Mouse (Mus musculus): Measurements from ENCODE around the gene Pfkl.
"Not testable (repeated sequence)": the region's sequence is repeated elsewhere in the genome, so short reads cannot be mapped to it uniquely, and the experiment has no call there.

Pfkl gene

GRCm38 (mm10) chr10:77971191-77971590, 38.7 kb downstream of the Pfkl start:
- DNase-seq (ENCODE audit: low read depth): no peak

GRCm38 (mm10) chr10:77970481-77970880, 39.4 kb downstream of the Pfkl start, which contains the start of gene Trpm2:
Gene Trpm2, minus strand, starts transcription at chr10:77970563.
- no peak for DNase-seq (ENCODE audit: low read depth)

GRCm38 (mm10) chr10:77969973-77970325, 39.9 kb downstream of the Pfkl start:
- DNase-seq (ENCODE audit: low read depth): no peak

DNA sequence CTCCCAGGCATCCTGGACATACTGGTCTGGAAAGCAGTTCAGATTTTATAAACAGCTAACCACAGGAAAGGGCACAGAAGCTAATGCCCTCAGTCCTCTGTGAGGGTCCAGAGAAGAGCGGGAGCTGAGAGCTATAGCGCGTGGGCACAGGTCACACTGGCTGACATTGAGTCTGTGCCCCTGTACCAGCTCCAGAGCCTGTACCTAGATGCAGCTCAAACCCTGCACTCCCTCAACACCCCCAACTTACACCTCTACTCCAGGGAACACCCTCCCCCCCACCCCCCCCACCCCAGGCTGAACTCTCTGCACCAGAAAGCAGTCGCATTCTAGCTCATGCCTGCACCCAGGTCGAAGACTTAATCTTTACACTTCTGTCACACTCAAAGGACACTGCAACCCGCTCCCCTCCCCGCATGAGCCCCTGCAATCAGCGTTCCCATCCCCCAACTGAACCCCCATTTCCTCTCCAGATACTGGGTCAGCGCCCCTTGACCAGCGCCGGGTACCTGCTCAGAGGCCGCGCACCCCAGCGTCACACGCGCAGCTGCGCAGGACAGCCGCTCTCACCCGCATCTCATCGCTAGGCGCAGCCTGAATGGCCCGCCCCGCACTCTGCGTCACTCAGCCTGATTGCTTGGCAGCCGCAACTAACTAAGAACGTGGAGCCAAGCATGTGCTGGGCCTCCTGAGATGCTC, 40.5 kb downstream of the Pfkl start:
- no peak for DNase-seq (ENCODE audit: low read depth)

DNA sequence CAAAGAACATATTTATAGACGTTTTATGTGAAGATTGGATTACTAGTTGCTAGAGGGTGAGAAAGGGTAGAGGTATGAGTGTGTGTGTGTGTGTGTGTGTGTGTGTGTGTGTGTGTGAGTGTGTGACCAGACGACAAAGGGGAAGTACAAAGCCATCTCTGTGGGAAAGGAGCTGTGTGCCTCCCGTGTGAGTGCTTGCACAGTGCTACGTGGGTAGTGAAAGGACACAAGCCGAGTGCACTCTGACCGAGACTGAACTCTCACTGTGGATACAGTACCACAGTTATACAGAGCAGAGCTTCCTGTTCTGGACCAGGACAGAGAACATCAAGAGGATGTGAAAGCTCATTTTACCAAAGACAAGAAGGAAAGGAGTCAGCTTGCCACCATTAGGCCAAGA, 45.9 kb downstream of the Pfkl start:
- DNase-seq (ENCODE audit: low read depth): no peak

- no peak for DNase-seq (ENCODE audit: low read depth)
Measured at GRCm38 (mm10) chr10:77962725-77963124, 47.2 kb downstream of the Pfkl start.

DNA sequence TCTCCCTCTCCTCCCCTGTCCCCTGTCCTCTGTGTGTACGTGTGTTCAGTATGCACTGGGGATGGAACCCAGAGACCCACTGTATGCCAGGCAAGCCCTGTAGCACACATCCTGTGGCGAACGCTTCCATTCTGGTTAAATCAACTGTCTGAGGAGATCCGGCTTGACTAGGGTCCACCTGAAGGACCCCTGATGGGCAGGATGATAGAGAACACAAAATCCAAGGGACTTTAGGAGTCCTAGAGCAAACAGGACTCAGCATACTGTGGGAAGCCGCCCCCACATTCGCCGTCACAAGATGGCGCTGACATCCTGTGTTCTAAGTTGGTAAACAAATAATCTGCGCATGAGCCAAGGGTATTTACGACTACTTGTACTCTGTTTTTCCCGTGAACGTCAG, 59.4 kb downstream of the Pfkl start:
- DNase-seq (ENCODE audit: low read depth): not testable (repeated sequence)

DNA sequence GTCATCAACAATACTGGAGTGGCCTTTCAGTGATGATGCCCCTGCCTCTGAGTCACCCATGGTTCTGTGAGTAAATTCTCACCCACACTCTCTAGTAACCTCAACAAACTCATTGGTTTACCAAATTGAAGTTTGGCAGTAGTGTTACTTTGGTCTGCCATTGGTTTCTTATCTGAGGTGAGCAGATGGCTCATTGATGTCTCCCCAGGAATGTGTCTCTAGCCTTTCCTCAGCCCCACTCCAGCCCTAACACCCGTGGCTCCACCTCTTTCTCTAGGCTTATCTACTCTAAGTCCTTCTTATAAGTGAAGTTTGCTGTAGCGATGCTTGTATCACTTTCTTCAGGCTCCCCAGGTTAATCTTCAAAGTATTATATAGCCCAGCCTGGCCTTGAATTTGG, 70.2 kb downstream of the Pfkl start:
- no peak for DNase-seq (ENCODE audit: low read depth)

Data from c-Kit-positive CD71-negative TER-119-negative erythroid progenitor cells, embryonic 14.5 days (primary cell).